Mouse (Mus musculus): ENCODE data around the gene Ugt1a10.

DNA sequence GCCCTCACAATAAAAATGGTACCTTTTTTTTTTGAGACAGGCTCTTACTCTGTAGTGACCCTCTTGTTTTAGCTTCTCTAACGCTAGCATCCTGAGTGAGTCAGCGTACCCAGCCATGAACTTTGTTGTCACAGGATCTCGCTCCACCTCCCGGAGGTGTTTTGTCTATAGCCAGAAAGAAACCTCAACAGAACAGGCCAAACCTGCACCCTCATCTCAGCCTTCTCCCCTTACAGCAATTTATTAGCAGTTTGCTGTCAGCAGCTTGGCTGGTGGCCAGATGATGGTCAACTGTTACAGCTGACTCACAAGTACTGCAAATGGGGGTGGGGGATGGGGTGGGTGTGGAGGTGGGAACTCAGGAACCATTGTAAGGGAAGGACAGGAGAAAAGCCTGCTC is 207.1 kb downstream of the Ugt1a10 start:
- no peak for TF ChIP-seq EP300 (IDR thresholded peaks at IDR 0.05; ENCODE audit: low read depth)
- no peak for TF ChIP-seq CTCF (IDR thresholded peaks at IDR 0.05; ENCODE audit: low read depth)
